Mouse (Mus musculus) ES-Bruce4 (cell line): Measurements from ENCODE around the gene Etnk1. TPM values are rescaled to one million over a fixed set of nuclear protein-coding genes. Genes with fewer than 3 reads are reported as not detected.

Source experiments
- H3K27ac ChIP-seq: 2 replicates; pipeline ENCODE4 v1.5.1; 2012; ENCODE audit warnings: low read length, inconsistent platforms; ENCODE audit not compliant: insufficient read depth
- H3K27me3 ChIP-seq: 2 replicates; pipeline ENCODE4 v1.6.1; 2012; ENCODE audit warnings: mild to moderate bottlenecking, low read length, inconsistent platforms; ENCODE audit not compliant: control insufficient read depth, poor library complexity, insufficient read depth, severe bottlenecking
- H3K36me3 ChIP-seq: 2 replicates; pipeline ENCODE4 v1.6.1; 2012; ENCODE audit warnings: inconsistent platforms, mild to moderate bottlenecking, low read length, moderate library complexity; ENCODE audit not compliant: control insufficient read depth, poor library complexity, insufficient read depth, severe bottlenecking
- H3K4me1 ChIP-seq: one replicate; pipeline ENCODE4 v1.8.1; 2011; ENCODE audit warnings: low read length; ENCODE audit not compliant: control insufficient read depth, insufficient read depth
- H3K4me3 ChIP-seq: 2 replicates; pipeline ENCODE4 v1.5.1; 2011; ENCODE audit warnings: low read depth, mild to moderate bottlenecking, low read length
- H3K9ac ChIP-seq: 2 replicates; pipeline ENCODE4 v1.6.1; 2012; ENCODE audit warnings: low read depth, mild to moderate bottlenecking, inconsistent platforms; ENCODE audit not compliant: poor library complexity, severe bottlenecking
- H3K9me3 ChIP-seq: replicated peaks from 2 replicates; pipeline ENCODE4 v1.6.1; 2012; ENCODE audit warnings: mild to moderate bottlenecking, low read length, inconsistent platforms; ENCODE audit not compliant: control insufficient read depth, poor library complexity, insufficient read depth, severe bottlenecking
- CTCF ChIP-seq: IDR thresholded peaks from one replicate; pipeline ENCODE4 v1.8.1; 2011; ENCODE audit warnings: low read depth, low read length
- EP300 ChIP-seq: IDR thresholded peaks from 2 replicates; pipeline ENCODE4 v1.6.1; 2011; ENCODE audit warnings: low read depth, low read length; ENCODE audit not compliant: insufficient read depth
- POLR2A ChIP-seq: IDR thresholded peaks from one replicate; pipeline ENCODE4 v1.8.1; 2011; ENCODE audit warnings: low read length; ENCODE audit not compliant: insufficient read depth
- polyA plus RNA-seq: library from polyadenylated mRNA; stranded (reverse); fragments of >200 nt; gene quantifications from 2 replicates; pipeline ENCODE4 v1.2.4, GENCODE M21; 2011; ENCODE audit warnings: low read depth; ENCODE audit not compliant: missing spikeins, insufficient read depth, insufficient read length

Gene Etnk1
- polyA plus RNA-seq, 1 experiment, result 149 TPM

DNA sequence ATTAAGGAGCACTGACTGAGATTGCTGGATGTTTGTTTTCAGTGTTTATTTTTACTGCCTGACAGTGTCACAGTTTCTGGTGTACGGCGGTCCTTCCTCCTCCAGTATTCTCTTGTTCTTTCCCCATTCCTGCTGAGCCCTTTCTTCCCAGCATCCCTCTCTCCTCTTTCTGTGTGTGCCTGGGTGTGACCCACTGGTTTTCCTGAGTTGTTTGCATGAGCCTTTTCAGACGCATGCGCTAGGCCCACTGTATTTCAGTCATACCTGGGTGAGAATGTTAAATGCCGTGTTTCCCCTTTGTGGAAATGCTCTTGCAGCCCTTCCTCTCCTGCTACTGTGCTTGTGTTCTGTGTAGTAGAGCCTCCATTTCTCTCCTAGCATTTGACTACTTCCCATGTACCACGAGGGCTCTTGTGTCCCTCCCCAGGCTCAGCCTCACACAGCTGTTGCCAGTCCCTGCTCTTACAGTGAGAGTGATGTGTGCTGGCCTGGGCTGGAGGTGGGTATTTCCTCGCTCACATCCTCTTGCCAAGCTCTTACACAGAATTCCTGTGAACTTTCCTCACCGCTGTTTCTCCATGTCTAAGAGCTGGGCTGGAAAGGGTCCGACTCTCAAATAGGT lies 24.6 kb downstream of the Etnk1 start:
- H3K9me3 ChIP-seq, result no peaks in the 10 kb centered on the region
- no peak overlapping the region for H3K4me3 ChIP-seq
- H3K27ac ChIP-seq, result 0 out of 2 replicates have a peak overlapping the region, but pooled peaks have one; percentile 17
- no peaks in the 10 kb centered on the region for H3K27me3 ChIP-seq
- H3K9ac ChIP-seq, result no peak overlapping the region
- H3K36me3 ChIP-seq, result peaks cover 48% of the 10 kb centered on the region
- H3K4me1 ChIP-seq, result peaks cover 2% of the 10 kb centered on the region
- TF ChIP-seq CTCF (no peak), EP300 (no peak), POLR2A (no peak)

DNA sequence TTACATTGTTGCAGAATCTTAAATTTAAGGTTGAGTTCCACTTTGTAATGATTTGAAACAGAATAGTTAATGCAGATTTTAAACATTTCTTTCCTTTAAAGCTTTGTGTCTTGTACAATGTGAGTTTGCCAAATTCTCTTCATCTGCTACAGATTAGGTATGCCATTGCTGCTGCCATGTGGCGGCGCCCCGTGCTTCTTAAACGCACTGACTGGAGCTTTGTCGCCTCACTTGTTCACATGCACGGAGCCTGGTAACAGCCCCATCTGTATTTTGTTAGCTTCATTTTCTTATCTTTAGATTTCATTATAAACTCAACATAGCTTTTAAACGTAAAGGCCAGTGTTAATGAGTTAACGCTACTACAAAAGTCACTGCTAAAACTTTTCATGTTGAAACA lies 25.7 kb downstream of the Etnk1 start:
- peaks cover 53% of the 10 kb centered on the region for H3K36me3 ChIP-seq
- H3K9me3 ChIP-seq, result no peaks in the 10 kb centered on the region
- H3K9ac ChIP-seq, result no peak overlapping the region
- H3K27ac ChIP-seq, result no peak overlapping the region
- H3K4me1 ChIP-seq, result peaks cover 2% of the 10 kb centered on the region
- no peaks in the 10 kb centered on the region for H3K27me3 ChIP-seq
- TF ChIP-seq CTCF (no peak), EP300 (no peak), POLR2A (no peak)
- H3K4me3 ChIP-seq, result no peak overlapping the region

DNA sequence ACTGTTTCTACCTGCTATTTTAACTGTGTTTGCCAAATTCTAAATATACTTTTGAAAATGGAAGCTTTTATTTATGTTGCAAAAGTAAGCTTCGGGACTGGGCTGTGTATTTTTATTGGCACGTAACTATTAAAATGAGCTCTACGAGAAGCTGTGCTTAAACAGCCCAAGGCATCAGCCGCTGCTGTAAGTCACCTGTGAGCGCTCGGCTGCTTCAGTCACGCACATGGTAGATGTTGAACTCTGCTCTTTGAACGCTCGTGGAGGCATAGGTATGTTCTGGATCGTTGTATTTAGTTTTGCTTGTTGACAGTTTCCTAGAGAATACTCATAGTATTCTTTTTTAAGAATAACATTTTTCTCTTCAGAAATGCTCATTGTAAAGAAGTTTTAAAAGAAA lies 26.1 kb downstream of the Etnk1 start:
- H3K4me3 ChIP-seq, result no peak overlapping the region
- no peaks in the 10 kb centered on the region for H3K9me3 ChIP-seq
- no peaks in the 10 kb centered on the region for H3K27me3 ChIP-seq
- TF ChIP-seq CTCF (no peak), EP300 (no peak), POLR2A (no peak)
- no peak overlapping the region for H3K9ac ChIP-seq
- H3K27ac ChIP-seq, result no peak overlapping the region
- peaks cover 2% of the 10 kb centered on the region for H3K4me1 ChIP-seq
- peaks cover 54% of the 10 kb centered on the region for H3K36me3 ChIP-seq

DNA sequence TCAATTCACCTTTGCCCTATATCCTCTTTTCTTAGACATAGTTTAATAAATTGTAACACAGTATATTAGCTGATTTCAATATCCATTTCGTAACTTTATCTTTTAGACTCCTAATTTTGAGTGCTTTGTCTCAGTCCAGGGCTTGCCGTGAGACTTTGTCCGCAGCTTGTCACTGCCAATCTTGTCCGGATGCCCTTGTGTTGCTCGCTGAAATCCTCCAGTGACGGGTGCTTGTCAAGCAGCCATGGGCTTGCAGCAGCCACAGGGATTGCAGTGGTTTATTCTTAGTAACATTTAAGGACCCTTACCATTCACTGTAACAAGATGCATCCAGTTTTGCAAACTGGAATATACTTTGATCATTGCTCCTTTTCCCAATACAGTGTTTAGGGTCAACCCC lies 26.6 kb downstream of the Etnk1 start:
- Histone ChIP-seq H3K9me3 (no peaks in the 10 kb centered on the region), H3K4me3 (no peak overlapping the region), H3K36me3 (peaks cover 56% of the 10 kb centered on the region), H3K27me3 (no peaks in the 10 kb centered on the region), H3K9ac (no peak overlapping the region), H3K4me1 (peaks cover 1% of the 10 kb centered on the region), H3K27ac (no peak overlapping the region)
- TF ChIP-seq CTCF (no peak), EP300 (no peak), POLR2A (no peak)

DNA sequence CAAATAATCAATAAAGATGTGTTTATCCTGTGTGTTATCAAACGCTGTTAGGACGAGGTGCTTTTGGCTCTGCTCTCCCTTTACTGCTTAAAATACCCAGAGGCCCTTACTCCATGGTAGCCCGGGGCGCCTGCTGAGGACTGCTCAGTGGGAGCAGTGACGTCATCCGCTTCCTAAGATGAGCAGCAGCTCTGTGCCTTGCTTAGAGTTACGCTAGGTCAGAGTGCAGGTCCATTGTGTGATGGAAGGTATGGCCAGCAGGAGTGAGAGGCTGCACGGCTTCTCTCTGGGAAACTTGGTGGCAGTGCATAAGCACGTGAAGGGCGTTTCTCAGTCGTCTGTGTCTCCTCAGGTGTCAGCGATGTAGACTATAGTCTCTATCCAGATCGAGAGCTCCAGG lies 30.0 kb downstream of the Etnk1 start:
- H3K27me3 ChIP-seq, result no peaks in the 10 kb centered on the region
- no peak overlapping the region for H3K9ac ChIP-seq
- H3K27ac ChIP-seq, result no peak overlapping the region
- peaks cover 67% of the 10 kb centered on the region for H3K36me3 ChIP-seq
- no peaks in the 10 kb centered on the region for H3K4me1 ChIP-seq
- no peaks in the 10 kb centered on the region for H3K9me3 ChIP-seq
- TF ChIP-seq POLR2A (no peak), EP300 (no peak), CTCF (no peak)
- H3K4me3 ChIP-seq, result no peak overlapping the region

DNA sequence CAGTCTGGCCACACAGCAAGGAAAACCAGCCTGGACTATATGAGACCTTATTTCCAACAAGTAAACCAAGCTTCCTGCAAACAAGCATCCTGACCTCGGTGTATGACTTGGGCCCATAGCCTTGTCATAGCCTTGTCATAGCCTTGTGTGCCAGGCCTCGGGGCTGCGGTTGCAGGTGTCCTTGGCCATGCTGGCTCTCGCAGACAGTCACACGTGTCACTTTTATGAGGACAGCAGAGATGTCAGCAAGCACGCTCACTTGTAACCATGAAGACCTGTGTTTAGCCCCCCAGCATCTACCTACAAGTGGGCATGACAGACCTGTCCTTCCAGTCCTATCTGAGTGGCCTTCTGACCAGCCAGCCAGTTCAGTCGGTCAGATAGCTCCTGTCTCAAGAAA lies 31.4 kb downstream of the Etnk1 start:
- TF ChIP-seq CTCF (no peak), EP300 (no peak), POLR2A (no peak)
- H3K36me3 ChIP-seq, result peaks cover 73% of the 10 kb centered on the region

More for the DNA sequence above, 31.4 kb downstream of the Etnk1 start:
- Histone ChIP-seq H3K4me1 (no peaks in the 10 kb centered on the region), H3K4me3 (no peak overlapping the region), H3K9me3 (no peaks in the 10 kb centered on the region), H3K27ac (no peak overlapping the region), H3K9ac (no peak overlapping the region), H3K27me3 (no peaks in the 10 kb centered on the region)
